Mouse (Mus musculus): ENCODE measurements around the gene Top1. TPM values are rescaled to one million over a fixed set of nuclear protein-coding genes. Genes with fewer than 3 reads are reported as not detected.

Top1 gene
- polyA plus RNA-seq, 1 experiment, result 78.4 TPM

- TF ChIP-seq CTCF (IDR thresholded peaks at IDR 0.05; ENCODE audit: borderline replicate concordance, insufficient read depth, low read length) (no peak), POLR2A (IDR thresholded peaks at IDR 0.05; ENCODE audit: low read depth, low read length) (no peak)
These were observed 122.5 kb downstream of the Top1 start for GRCm38 (mm10) chr2:160768097-160768695.

GRCm38 (mm10) chr2:160768997-160769396 is 123.3 kb downstream of the Top1 start:
- no peak for TF ChIP-seq CTCF (IDR thresholded peaks at IDR 0.05; ENCODE audit: borderline replicate concordance, insufficient read depth, low read length)
- no peak for TF ChIP-seq POLR2A (IDR thresholded peaks at IDR 0.05; ENCODE audit: low read depth, low read length)
- no peaks in the 10 kb centered on the region for H3K4me1 ChIP-seq (ENCODE audit: control insufficient read depth, insufficient read depth, low read length)
- no peak overlapping the region for H3K27ac ChIP-seq (ENCODE audit: insufficient read depth, low read length)
- H3K4me3 ChIP-seq (ENCODE audit: insufficient read depth, low read length), result no peak overlapping the region

More at GRCm38 (mm10) chr2:160768097-160768695, 122.5 kb downstream of the Top1 start:
- Histone ChIP-seq H3K4me3 (ENCODE audit: insufficient read depth, low read length) (no peak overlapping the region), H3K4me1 (ENCODE audit: control insufficient read depth, insufficient read depth, low read length) (no peaks in the 10 kb centered on the region), H3K27ac (ENCODE audit: insufficient read depth, low read length) (no peak overlapping the region)

GRCm38 (mm10) chr2:160770409-160770808 is 124.7 kb downstream of the Top1 start:
- Histone ChIP-seq H3K27ac (ENCODE audit: insufficient read depth, low read length) (no peak overlapping the region), H3K4me3 (ENCODE audit: insufficient read depth, low read length) (no peak overlapping the region), H3K4me1 (ENCODE audit: control insufficient read depth, insufficient read depth, low read length) (no peaks in the 10 kb centered on the region)
- TF ChIP-seq CTCF (IDR thresholded peaks at IDR 0.05; ENCODE audit: borderline replicate concordance, insufficient read depth, low read length) (no peak), POLR2A (IDR thresholded peaks at IDR 0.05; ENCODE audit: low read depth, low read length) (no peak)

GRCm38 (mm10) chr2:160770871-160771270 is 125.2 kb downstream of the Top1 start:
- TF ChIP-seq POLR2A (IDR thresholded peaks at IDR 0.05; ENCODE audit: low read depth, low read length) (no peak), CTCF (IDR thresholded peaks at IDR 0.05; ENCODE audit: borderline replicate concordance, insufficient read depth, low read length) (no peak)
- Histone ChIP-seq H3K27ac (ENCODE audit: insufficient read depth, low read length) (no peak overlapping the region), H3K4me3 (ENCODE audit: insufficient read depth, low read length) (no peak overlapping the region), H3K4me1 (ENCODE audit: control insufficient read depth, insufficient read depth, low read length) (no peaks in the 10 kb centered on the region)

GRCm38 (mm10) chr2:160771325-160772276 is 125.9 kb downstream of the Top1 start:
- no peaks in the 10 kb centered on the region for H3K4me1 ChIP-seq (ENCODE audit: control insufficient read depth, insufficient read depth, low read length)
- H3K27ac ChIP-seq (ENCODE audit: insufficient read depth, low read length), result no peak overlapping the region
- no peak for TF ChIP-seq POLR2A (IDR thresholded peaks at IDR 0.05; ENCODE audit: low read depth, low read length)
- no peak overlapping the region for H3K4me3 ChIP-seq (ENCODE audit: insufficient read depth, low read length)

Other genes starting within 250 kb of the Top1 start
- gene Plcg1, start 85.4 kb downstream of the Top1 start, polyA plus RNA-seq (2011; ENCODE audit: insufficient read length, low read depth, missing spikeins), result 55.6 and 59.7 TPM in 2 replicates
- 11.7 and 14.1 TPM in 2 replicates for gene Zhx3, start 227.1 kb downstream of the Top1 start, polyA plus RNA-seq (2011; ENCODE audit: insufficient read length, low read depth, missing spikeins)
- gene Lpin3, start 234.8 kb downstream of the Top1 start, polyA plus RNA-seq (2011; ENCODE audit: insufficient read length, low read depth, missing spikeins), result 3.1 and 4.8 TPM in 2 replicates

All from embryonic fibroblast, embryonic 13.5 days (primary cell).